Mouse (Mus musculus): Measurements from ENCODE around the gene Ssbp3. TPM values are rescaled to one million over a fixed set of nuclear protein-coding genes. Genes with fewer than 3 reads are reported as not detected.

Ssbp3 gene
- polyA plus RNA-seq, 1 experiment: 565 TPM

DNA sequence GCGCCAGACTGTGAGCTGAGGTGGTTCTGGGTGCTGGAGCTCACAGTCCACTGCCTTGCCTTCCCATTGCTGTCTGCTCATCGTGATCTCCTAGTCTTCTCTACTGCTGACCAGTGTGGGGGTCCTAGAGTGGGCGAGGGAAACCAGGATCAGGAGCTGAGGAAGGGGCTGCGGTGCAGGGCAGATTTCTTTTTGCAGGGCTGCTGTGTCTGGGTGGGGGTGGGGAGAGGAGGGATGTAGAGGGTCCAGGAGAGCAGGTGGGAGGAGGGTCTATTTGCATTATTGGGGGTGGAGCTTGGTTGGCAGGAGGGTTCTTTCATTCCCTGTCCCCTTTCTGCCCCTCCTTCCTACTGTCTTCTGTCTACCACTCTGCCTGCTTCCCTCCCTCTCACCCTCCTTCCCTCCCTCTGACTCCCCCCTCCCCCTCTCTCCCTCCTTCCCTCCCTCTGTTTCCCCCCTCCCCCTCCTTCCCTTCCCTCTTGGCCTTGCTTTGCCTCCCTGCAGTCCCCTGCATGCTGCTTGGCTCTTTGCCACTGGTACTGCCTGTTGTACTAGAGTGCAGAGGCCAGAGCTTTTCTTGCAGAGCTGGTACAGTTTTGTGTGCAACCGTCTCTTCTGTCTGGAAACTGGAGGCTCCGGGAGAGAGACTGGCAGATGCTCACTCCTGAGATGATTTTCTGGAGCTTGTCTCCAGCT lies 28.9 kb downstream of the Ssbp3 start:
- TF ChIP-seq GATA1 (IDR thresholded peaks at IDR 0.05; ENCODE audit: low read length): no peak

DNA sequence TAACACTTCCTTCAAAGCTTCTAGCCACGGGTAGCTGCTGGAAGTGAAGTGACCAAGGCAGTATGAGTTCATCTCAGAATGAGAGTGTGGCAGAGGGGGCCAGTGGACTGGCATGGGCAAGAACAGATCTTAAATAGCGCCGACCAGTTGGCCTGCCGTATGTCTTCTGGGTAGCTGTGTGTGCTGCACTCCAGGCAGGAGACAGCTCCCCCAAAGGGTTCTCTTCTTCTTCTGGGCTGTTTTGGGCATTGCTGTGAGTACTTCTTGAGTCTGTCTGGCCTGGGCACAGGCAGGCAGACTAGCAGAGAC lies 29.4 kb downstream of the Ssbp3 start:
- TF ChIP-seq GATA1 (IDR thresholded peaks at IDR 0.05; ENCODE audit: low read length): no peak

DNA sequence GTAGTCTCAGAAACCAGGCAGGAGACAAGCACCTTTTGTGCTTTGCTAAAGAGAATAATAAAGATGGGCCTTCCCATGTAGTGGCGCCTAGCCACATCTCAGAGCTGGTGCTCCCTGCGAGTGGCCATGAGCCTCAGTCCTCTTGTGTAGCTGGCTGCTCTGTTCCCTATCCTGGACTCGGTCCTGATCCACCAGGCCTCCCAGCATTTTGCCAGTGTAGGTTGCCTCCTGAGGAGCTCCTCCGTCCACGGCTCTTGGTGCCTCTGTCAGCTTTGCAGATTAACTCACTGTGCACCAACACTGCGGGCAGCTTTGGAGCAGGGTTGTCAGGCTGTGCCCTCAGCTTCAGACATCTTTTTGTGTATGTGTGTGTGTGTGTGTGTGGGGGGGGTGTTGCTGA lies 30.4 kb downstream of the Ssbp3 start:
- TF ChIP-seq GATA1 (IDR thresholded peaks at IDR 0.05; ENCODE audit: low read length): no peak

GRCm38 (mm10) chr4:106941475-106941874 lies 31.0 kb downstream of the Ssbp3 start:
- no peak for TF ChIP-seq GATA1 (IDR thresholded peaks at IDR 0.05; ENCODE audit: low read length)

DNA sequence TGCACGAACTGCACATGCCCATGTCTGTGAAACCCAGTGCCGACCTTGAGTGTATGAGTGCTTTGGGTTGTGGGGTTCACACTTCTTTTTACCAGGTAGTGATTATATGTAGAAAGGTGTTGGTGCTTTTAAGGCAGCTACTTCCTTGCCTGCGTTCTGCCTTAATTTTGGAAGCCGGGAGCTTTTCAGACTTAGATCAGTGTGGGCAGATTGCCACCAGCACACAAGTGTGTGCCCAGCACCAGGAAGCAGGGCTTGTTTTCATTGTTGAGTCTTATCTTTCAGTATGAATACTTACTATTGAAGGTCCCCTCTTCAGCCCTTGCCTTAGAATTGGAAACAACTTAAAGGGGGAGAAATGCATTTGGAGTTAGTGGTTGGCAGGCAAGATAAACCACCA lies 32.0 kb downstream of the Ssbp3 start:
- TF ChIP-seq GATA1 (IDR thresholded peaks at IDR 0.05; ENCODE audit: low read length): no peak

DNA sequence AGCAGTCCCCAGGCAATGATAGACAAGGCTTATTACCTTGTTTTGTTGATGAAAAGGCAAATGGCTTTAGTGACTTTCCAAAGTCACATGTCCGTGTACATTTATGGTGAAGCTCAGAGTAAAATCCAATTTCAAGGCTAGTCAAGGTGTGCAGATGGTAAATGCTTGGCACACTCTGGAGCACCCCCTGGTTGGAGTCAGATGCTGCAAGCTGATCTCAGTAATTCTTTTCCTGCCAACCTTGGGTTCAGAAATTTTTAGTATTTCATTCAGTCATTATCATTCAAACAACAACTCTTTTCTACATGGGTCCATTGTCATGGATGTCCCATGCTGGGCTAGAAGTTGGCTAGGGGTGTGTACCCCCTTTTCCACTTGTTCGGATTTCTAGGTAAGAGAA lies 33.1 kb downstream of the Ssbp3 start:
- no peak for TF ChIP-seq GATA1 (IDR thresholded peaks at IDR 0.05; ENCODE audit: low read length)

GRCm38 (mm10) chr4:106944898-106945297 lies 34.4 kb downstream of the Ssbp3 start:
- TF ChIP-seq GATA1 (IDR thresholded peaks at IDR 0.05; ENCODE audit: low read length): no peak

DNA sequence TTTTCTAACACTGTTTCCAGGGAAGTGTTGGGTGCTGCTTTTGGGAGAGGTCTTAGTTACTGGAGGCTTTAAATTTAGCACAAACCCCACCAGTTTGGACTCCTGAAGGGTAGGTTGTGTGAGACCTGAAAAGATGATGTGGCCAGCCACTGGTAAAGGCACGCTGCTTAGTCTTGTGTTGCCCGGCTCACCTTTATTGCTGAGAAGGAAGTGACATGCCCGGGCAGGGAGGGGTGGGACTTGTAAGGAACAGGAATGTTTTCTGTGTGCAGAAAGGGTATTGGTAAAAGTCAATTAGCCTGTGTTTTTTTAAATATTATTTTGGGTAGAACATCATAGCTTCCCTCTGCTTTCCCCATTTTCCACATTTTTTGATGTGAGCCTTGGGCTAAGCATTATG lies 37.2 kb downstream of the Ssbp3 start:
- TF ChIP-seq GATA1 (IDR thresholded peaks at IDR 0.05; ENCODE audit: low read length): no peak

- no peak for TF ChIP-seq GATA1 (IDR thresholded peaks at IDR 0.05; ENCODE audit: low read length)
These were observed 38.0 kb downstream of the Ssbp3 start for GRCm38 (mm10) chr4:106948546-106948945.

DNA sequence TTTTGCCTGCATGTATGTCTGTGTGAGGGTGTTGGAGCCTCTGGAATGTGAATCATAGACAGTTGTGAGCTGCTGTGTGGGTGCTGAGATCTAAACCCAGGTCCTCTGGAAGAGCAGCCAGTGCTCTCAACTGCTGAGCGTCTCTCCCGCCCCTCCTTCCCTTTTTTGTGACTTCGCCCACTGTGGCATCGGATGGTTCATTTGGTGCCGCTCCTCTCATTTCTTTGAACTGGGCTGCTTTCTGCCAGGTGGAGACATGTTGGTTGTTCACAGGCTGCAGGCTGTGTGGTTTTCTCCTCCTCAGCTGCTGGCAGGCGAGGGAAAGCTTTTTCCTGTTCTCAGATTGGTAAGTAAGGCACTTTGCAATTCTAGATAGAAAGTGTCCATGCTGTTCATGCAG lies 38.7 kb downstream of the Ssbp3 start:
- TF ChIP-seq GATA1 (IDR thresholded peaks at IDR 0.05; ENCODE audit: low read length): no peak

- no peak for TF ChIP-seq GATA1 (IDR thresholded peaks at IDR 0.05; ENCODE audit: low read length)
These were observed 40.3 kb downstream of the Ssbp3 start for GRCm38 (mm10) chr4:106950801-106951200.

- no peak for TF ChIP-seq GATA1 (IDR thresholded peaks at IDR 0.05; ENCODE audit: low read length)
These were observed 41.0 kb downstream of the Ssbp3 start for GRCm38 (mm10) chr4:106951455-106951854.

DNA sequence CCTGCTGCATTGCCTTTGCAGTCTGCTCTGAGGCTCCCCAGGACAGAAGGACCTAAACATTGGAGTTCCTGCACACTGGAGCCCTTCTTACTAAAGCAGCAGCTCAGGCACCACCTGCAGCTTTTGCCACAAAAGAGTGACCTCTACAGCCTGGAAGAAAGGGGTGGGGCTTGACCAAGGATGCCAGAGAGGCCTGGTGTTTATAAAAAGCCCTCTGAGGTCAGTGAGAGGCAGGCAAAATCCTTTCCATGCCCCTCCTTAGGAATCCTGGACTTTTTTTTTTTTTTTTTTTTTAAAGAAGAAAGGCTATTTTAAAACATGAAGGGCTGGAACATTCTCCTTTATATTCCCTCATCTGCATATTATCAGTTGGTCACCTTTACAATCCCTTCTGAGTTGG lies 42.7 kb downstream of the Ssbp3 start:
- no peak for TF ChIP-seq GATA1 (IDR thresholded peaks at IDR 0.05; ENCODE audit: low read length)

- TF ChIP-seq GATA1 (IDR thresholded peaks at IDR 0.05; ENCODE audit: low read length): no peak
These were observed 43.3 kb downstream of the Ssbp3 start for GRCm38 (mm10) chr4:106953760-106954159.

DNA sequence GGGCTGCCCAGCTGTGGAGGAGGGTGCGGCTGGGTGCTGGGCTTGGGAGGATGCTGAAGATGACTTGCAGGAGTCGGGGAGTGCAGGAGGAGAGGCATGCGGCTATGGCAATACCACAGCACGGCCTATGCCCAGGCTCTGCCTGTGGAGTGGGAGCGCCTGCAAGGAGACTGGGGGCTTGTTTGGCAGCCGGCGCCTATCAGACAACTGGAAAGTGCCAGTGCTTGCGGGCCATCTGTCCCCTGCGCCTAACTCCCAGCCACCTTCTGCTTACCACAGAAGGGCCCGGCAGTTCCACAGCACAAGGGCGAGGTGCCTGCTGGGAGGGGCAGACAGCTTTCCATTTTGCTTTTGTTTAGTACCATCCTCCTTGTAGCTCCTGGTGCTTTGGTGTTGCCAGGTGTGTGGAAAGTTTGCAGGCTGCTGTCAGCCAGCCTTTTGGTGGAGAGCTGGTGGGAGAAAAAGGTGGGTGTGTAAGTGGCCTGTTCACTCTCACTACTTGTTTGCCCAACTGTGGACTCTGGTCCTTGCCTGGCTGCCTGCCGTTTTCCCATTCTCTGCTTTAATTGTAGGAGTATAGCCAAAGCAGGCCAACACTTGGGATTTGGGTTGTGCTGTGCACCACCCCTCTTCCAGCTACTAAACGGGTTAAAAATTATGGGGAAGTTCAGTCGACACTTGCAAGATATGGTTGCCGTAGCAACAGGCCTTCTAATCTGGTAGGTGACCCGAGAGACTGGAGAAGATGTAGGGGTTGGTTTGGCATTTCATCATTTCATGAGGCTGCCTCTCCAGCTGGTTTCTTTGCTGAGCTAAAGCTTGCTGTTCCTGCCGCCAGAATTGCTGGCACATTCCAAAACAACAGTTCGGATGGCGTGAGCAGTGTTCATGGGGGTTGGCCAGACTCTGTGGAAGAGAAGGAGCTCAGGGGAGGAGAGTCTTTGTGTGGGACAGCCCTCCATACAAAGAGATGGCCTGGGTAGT lies 45.5 kb downstream of the Ssbp3 start:
- TF ChIP-seq GATA1 (IDR thresholded peaks at IDR 0.05; ENCODE audit: low read length): no peak

GRCm38 (mm10) chr4:106958117-106958516 lies 47.6 kb downstream of the Ssbp3 start:
- no peak for TF ChIP-seq GATA1 (IDR thresholded peaks at IDR 0.05; ENCODE audit: low read length)

DNA sequence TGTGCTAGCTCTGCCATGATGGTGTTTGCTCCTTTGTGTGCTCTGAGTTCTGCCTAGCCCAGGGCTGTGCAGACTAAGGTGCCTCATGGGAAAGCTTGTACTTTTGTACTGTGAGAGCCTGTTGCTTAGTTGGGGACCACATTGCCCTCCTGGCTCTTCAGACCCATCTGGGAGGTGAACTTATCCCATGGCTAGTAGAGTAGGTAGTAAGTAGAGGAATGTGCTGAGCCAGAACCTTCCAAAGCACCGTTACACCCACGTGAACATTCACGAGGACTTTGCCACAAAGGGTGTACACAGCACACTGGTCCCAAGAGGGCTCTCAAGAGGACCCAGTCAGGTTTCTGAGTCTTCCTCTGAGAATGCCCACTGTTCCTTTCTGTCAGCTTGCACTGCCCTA lies 48.1 kb downstream of the Ssbp3 start:
- TF ChIP-seq GATA1 (IDR thresholded peaks at IDR 0.05; ENCODE audit: low read length): no peak
